Mouse (Mus musculus): ENCODE results near the gene Slamf7. TPM values are rescaled to one million over a fixed set of nuclear protein-coding genes. Genes with fewer than 3 reads are reported as not detected.

Gene Slamf7
- total RNA-seq (2021), result under 1 TPM; 0.16 to 0.21 TPM
- 0.20 and 0.35 TPM in 2 replicates for polyA plus RNA-seq (2012; rRNA removed)
- long read RNA-seq, result 0 reads

GRCm38 (mm10) chr1:171652734-171653133 is at the start of gene Slamf7:
Gene Slamf7 (minus strand): TSS chr1:171653035.
- Histone ChIP-seq H3K27me3 (ENCODE audit: control insufficient read depth, insufficient read depth, low read length) (no peaks in the 10 kb centered on the region), H3K4me3 (no peak within 1 kb of the TSS), H3K79me2 (replicated peaks; ENCODE audit: control insufficient read depth, insufficient read depth, low read length) (no peaks in the 10 kb centered on the region), H3K9ac (ENCODE audit: low read depth, low read length) (no peak within 1 kb of the TSS), H3K4me1 (ENCODE audit: control insufficient read depth, insufficient read depth, low read length) (no peaks in the 10 kb centered on the region), H3K36me3 (ENCODE audit: control insufficient read depth, insufficient read depth, low read length) (no peaks in the 10 kb centered on the region), H3K27ac (no peak within 1 kb of the TSS)
- DNase-seq, result no peak
- WGBS, result 83% methylated on average over 5 of the region's 5 CpGs
- no peak for TF ChIP-seq POLR2A (IDR thresholded peaks at IDR 0.05; ENCODE audit: insufficient read depth, low read depth, low read length)
- TF ChIP-seq EP300 (IDR thresholded peaks at IDR 0.05; ENCODE audit: insufficient read depth, low read depth, low read length), result no peak
- TF ChIP-seq CTCF (IDR thresholded peaks at IDR 0.05), result no peak
- intact Hi-C loops (cut with DNase I), result no loop called here

- TF ChIP-seq CTCF (IDR thresholded peaks at IDR 0.05) (peak; percentile 47), EP300 (IDR thresholded peaks at IDR 0.05; ENCODE audit: insufficient read depth, low read depth, low read length) (no peak)
- no peaks in the 10 kb centered on the region for H3K79me2 ChIP-seq (replicated peaks; ENCODE audit: control insufficient read depth, insufficient read depth, low read length)
- H3K27ac ChIP-seq, result no peak overlapping the region
- no peaks in the 10 kb centered on the region for H3K27me3 ChIP-seq (ENCODE audit: control insufficient read depth, insufficient read depth, low read length)
- 10% methylated on average over 6 of the region's 6 CpGs for WGBS
- no peak overlapping the region for H3K4me3 ChIP-seq
- no peaks in the 10 kb centered on the region for H3K4me1 ChIP-seq (ENCODE audit: control insufficient read depth, insufficient read depth, low read length)
- no peak overlapping the region for H3K9ac ChIP-seq (ENCODE audit: low read depth, low read length)
- peak in 1 of 2 experiments; percentile 13 for DNase-seq
- no peaks in the 10 kb centered on the region for H3K36me3 ChIP-seq (ENCODE audit: control insufficient read depth, insufficient read depth, low read length)
- intact Hi-C loops (cut with DNase I), result no loop called here
Measured at GRCm38 (mm10) chr1:171698983-171699382, 46.1 kb upstream of the Slamf7 start.

- TF ChIP-seq POLR2A (IDR thresholded peaks at IDR 0.05; ENCODE audit: insufficient read depth, low read depth, low read length) (no peak), EP300 (IDR thresholded peaks at IDR 0.05; ENCODE audit: insufficient read depth, low read depth, low read length) (no peak), CTCF (IDR thresholded peaks at IDR 0.05) (no peak)
- Histone ChIP-seq H3K27ac (no peak overlapping the region), H3K36me3 (ENCODE audit: control insufficient read depth, insufficient read depth, low read length) (no peaks in the 10 kb centered on the region), H3K4me1 (ENCODE audit: control insufficient read depth, insufficient read depth, low read length) (no peaks in the 10 kb centered on the region), H3K27me3 (ENCODE audit: control insufficient read depth, insufficient read depth, low read length) (no peaks in the 10 kb centered on the region), H3K4me3 (no peak overlapping the region), H3K9ac (ENCODE audit: low read depth, low read length) (no peak overlapping the region), H3K79me2 (replicated peaks; ENCODE audit: control insufficient read depth, insufficient read depth, low read length) (no peaks in the 10 kb centered on the region)
- no peak for DNase-seq
- intact Hi-C loops (cut with DNase I), result no loop called here
- WGBS, result 73% methylated on average over 1 of the region's 1 CpGs
Measured at GRCm38 (mm10) chr1:171693918-171694317, 41.1 kb upstream of the Slamf7 start.

- no peak for TF ChIP-seq POLR2A (IDR thresholded peaks at IDR 0.05; ENCODE audit: insufficient read depth, low read depth, low read length)
- TF ChIP-seq EP300 (IDR thresholded peaks at IDR 0.05; ENCODE audit: insufficient read depth, low read depth, low read length), result no peak
- no peak for TF ChIP-seq CTCF (IDR thresholded peaks at IDR 0.05)
- Histone ChIP-seq H3K9ac (ENCODE audit: low read depth, low read length) (no peak overlapping the region), H3K79me2 (replicated peaks; ENCODE audit: control insufficient read depth, insufficient read depth, low read length) (no peaks in the 10 kb centered on the region), H3K4me3 (no peak overlapping the region), H3K36me3 (ENCODE audit: control insufficient read depth, insufficient read depth, low read length) (no peaks in the 10 kb centered on the region), H3K27me3 (ENCODE audit: control insufficient read depth, insufficient read depth, low read length) (no peaks in the 10 kb centered on the region), H3K27ac (no peak overlapping the region), H3K4me1 (ENCODE audit: control insufficient read depth, insufficient read depth, low read length) (no peaks in the 10 kb centered on the region)
- no peak for DNase-seq
- intact Hi-C loops (cut with DNase I), result no loop called here
- WGBS, result 56% methylated on average over 4 of the region's 4 CpGs
Measured at GRCm38 (mm10) chr1:171687320-171687719, 34.5 kb upstream of the Slamf7 start.

- intact Hi-C loops (cut with DNase I), result no loop called here
- Histone ChIP-seq H3K4me1 (ENCODE audit: control insufficient read depth, insufficient read depth, low read length) (no peaks in the 10 kb centered on the region; the same call in 1 of the 2 replicates), H3K9ac (ENCODE audit: low read depth, low read length) (no peak overlapping the region), H3K4me3 (no peak overlapping the region), H3K36me3 (ENCODE audit: control insufficient read depth, insufficient read depth, low read length) (no peaks in the 10 kb centered on the region), H3K27ac (no peak overlapping the region), H3K27me3 (ENCODE audit: control insufficient read depth, insufficient read depth, low read length) (no peaks in the 10 kb centered on the region), H3K79me2 (replicated peaks; ENCODE audit: control insufficient read depth, insufficient read depth, low read length) (no peaks in the 10 kb centered on the region)
- 84% methylated on average over 9 of the region's 9 CpGs for WGBS
- TF ChIP-seq CTCF (IDR thresholded peaks at IDR 0.05) (no peak), EP300 (IDR thresholded peaks at IDR 0.05; ENCODE audit: insufficient read depth, low read depth, low read length) (no peak), POLR2A (IDR thresholded peaks at IDR 0.05; ENCODE audit: insufficient read depth, low read depth, low read length) (no peak)
- DNase-seq, result no peak
Measured at GRCm38 (mm10) chr1:171684923-171685322, 32.1 kb upstream of the Slamf7 start.

GRCm38 (mm10) chr1:171681531-171682299 is 28.9 kb upstream of the Slamf7 start, which contains the start of gene Cd48:
Gene Cd48 (plus strand): TSS chr1:171682009.
- intact Hi-C loops (cut with DNase I), result no loop called here
- H3K9ac ChIP-seq (ENCODE audit: low read depth, low read length), result peak within 1 kb of the TSS; percentile 44; the same call in 1 of the 2 replicates
- no peak for TF ChIP-seq EP300 (IDR thresholded peaks at IDR 0.05; ENCODE audit: insufficient read depth, low read depth, low read length)
- TF ChIP-seq POLR2A (IDR thresholded peaks at IDR 0.05; ENCODE audit: insufficient read depth, low read depth, low read length), result peak; percentile 15; the same call in 1 of the 2 replicates
- H3K4me1 ChIP-seq (ENCODE audit: control insufficient read depth, insufficient read depth, low read length), result no peaks in the 10 kb centered on the region; the same call in 1 of the 2 replicates
- no peaks in the 10 kb centered on the region for H3K27me3 ChIP-seq (ENCODE audit: control insufficient read depth, insufficient read depth, low read length)
- 77% methylated on average over 14 of the region's 14 CpGs for WGBS
- no peaks in the 10 kb centered on the region for H3K36me3 ChIP-seq (ENCODE audit: control insufficient read depth, insufficient read depth, low read length)
- H3K27ac ChIP-seq, result no peak within 1 kb of the TSS
- no peak within 1 kb of the TSS for H3K4me3 ChIP-seq
- DNase-seq, result no peak
- H3K79me2 ChIP-seq (replicated peaks; ENCODE audit: control insufficient read depth, insufficient read depth, low read length), result no peaks in the 10 kb centered on the region

All from heart, adult 2 months (tissue).